Comparison of ENCODE assay signal across 24 mouse cellular contexts in the genomic region with DNA sequence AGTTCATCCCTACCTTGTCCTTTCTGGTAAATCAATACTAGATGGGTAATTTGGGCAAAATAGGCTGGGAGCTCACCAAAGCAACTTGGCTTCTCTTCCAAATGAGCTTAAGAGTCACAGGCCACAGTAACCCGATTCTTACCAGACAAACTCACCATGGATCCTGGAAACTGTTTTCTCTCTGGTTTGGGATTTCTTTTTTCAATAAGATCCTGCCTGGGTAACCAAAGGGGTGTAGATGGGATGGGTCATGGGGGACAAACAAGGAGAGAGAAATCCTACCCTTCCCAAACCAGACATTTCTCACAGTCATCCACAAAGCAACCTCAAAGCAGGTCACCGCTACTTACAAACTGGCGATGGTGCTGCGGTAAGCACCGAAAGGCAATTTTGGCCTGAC.
"Had no signal": no experiment of that assay in that cellular context is flagged by ENCODE, and none has a peak within 500 bp of the region (broad histone marks: within the 10 kb centered on the region; RNA-seq: fewer than 3 reads in every experiment).

No protein-coding gene starts in this region.

- DNase-seq: gastrocnemius, adult 2 months; gastrocnemius, postnatal 10 days; gastrocnemius, postnatal 25 days; heart, adult 18-20 months; heart, postnatal 10 days; heart, postnatal 4 days; kidney, adult 18-20 months; kidney, adult 8-10 months; kidney, postnatal 10 days; kidney, postnatal 25 days; kidney, postnatal 4 days had no signal

- ATAC-seq: inflammation-experienced regulatory T-cells, adult 6 months; intestine, postnatal 0 days; liver, embryonic 12.5 days had no signal

- H3K9me3 ChIP-seq: heart, embryonic 10.5 days; heart, embryonic 12.5 days; hindbrain, embryonic 10.5 days; hindbrain, embryonic 12.5 days; hindbrain, embryonic 15.5 days; intestine, embryonic 15.5 days; limb, embryonic 13.5 days; limb, embryonic 15.5 days; liver, embryonic 12.5 days had no signal

- H3K27me3 ChIP-seq: hindbrain, embryonic 12.5 days; hindbrain, embryonic 15.5 days; intestine, embryonic 15.5 days; limb, embryonic 13.5 days; limb, embryonic 15.5 days; liver, embryonic 12.5 days had no signal

- H3K36me3 ChIP-seq: heart, embryonic 10.5 days; heart, embryonic 12.5 days; hindbrain, embryonic 10.5 days; hindbrain, embryonic 12.5 days; hindbrain, embryonic 15.5 days; intestine, embryonic 15.5 days; limb, embryonic 13.5 days; limb, embryonic 15.5 days; liver, embryonic 12.5 days had no signal

- H3K9ac ChIP-seq: heart, embryonic 12.5 days; hindbrain, embryonic 12.5 days; hindbrain, embryonic 15.5 days; intestine, embryonic 15.5 days; limb, embryonic 13.5 days; limb, embryonic 15.5 days; liver, embryonic 12.5 days had no signal

- H3K4me1 ChIP-seq: heart, embryonic 10.5 days; heart, embryonic 12.5 days; hindbrain, embryonic 15.5 days; intestine, embryonic 15.5 days; limb, embryonic 15.5 days; liver, embryonic 12.5 days had no signal

- H3K27ac ChIP-seq: gastrocnemius, adult 2 months; heart, embryonic 10.5 days; hindbrain, embryonic 10.5 days; hindbrain, embryonic 12.5 days; hindbrain, embryonic 15.5 days; intestine, embryonic 15.5 days; layer of hippocampus, adult 2 months; left cerebral cortex, adult 2 months; limb, embryonic 13.5 days; limb, embryonic 15.5 days; liver, embryonic 12.5 days had no signal

- H3K4me3 ChIP-seq: gastrocnemius, adult 2 months; heart, embryonic 10.5 days; heart, embryonic 12.5 days; hindbrain, embryonic 10.5 days; hindbrain, embryonic 12.5 days; hindbrain, embryonic 15.5 days; intestine, embryonic 15.5 days; layer of hippocampus, adult 2 months; left cerebral cortex, adult 2 months; limb, embryonic 13.5 days; limb, embryonic 15.5 days; liver, embryonic 12.5 days had no signal

- H3K4me2 ChIP-seq: heart, embryonic 12.5 days; hindbrain, embryonic 12.5 days; hindbrain, embryonic 15.5 days; intestine, embryonic 15.5 days; limb, embryonic 13.5 days; limb, embryonic 15.5 days; liver, embryonic 12.5 days had no signal
